Mouse (Mus musculus) c-Kit-positive CD71-positive TER-119-positive erythroid progenitor cells, embryonic 14.5 days (primary cell): ENCODE results near the gene Gm17018.
A peak's percentile ranks its signal among the peaks of the same experiment; 100 is the strongest.

Source experiments
- DNase-seq: peaks from one replicate; pipeline ENCODE4 v3.0.0-alpha.2; 2013; ENCODE audit warnings: low spot score

Gene Gm17018

GRCm38 (mm10) chr19:45549128-45549915, 11.1 kb upstream of the Gm17018 start:
- no peak for DNase-seq

DNA sequence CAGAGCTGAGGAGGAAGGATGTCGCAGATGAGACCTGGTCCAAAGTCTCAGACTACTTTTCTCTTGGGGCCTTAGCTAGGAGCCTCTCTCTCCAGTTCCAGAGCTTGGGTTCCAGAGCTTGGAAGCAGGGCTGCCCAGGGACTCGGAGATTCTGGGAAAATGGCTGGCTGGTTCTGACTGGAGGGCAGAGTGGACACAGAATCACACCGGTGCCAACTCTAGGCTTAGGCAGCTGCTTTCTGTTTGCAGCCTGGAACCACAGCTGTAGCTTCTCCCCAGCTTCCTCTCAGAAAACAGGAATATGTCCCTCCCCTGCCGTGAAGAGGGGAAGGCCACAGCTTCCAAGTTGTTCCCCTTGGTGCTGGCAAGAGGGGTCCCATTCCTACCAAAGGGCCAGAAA, 10.5 kb upstream of the Gm17018 start:
- no peak for DNase-seq

GRCm38 (mm10) chr19:45552187-45552586, 8.2 kb upstream of the Gm17018 start:
- no peak for DNase-seq

GRCm38 (mm10) chr19:45554136-45554535, 6.3 kb upstream of the Gm17018 start:
- DNase-seq = no peak

DNA sequence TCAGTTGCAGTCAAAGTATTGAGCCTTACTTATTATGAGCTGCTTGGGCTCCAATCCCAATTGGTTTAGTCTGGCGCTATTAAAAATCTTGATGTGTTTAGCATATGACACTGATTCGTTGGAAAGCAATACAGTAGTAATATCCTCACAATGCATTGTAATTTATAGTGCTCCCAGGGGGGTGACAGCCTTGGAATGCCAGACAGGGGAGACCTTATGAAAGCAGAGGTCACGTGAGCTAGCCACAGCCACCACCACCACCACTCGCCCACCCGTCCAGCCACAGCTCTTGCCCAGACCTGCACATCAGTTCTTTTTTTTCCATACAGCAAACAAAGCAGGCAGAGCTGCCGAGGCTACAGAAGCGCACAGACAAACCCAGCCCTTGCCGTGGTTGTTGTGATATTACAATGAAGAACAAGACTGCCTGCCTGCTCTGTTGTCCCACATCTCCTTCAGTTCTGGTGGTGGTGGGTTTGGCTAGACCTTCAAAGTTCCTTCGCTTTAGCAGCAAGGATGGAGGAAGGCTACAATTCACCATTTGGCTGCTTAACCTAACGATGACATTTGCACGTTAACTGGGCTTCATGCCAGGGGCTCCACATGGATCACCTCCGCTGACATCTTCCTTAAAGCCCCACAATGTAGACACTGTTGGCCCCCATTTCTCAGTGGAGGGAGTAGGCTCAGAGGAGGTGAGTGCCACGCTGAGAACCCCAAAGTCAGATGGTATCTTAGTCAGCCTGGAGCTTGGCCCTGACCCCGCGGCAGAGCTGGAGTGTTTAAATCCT, 5.7 kb downstream of the Gm17018 start:
- no peak for DNase-seq

- no peak for DNase-seq
Observed at GRCm38 (mm10) chr19:45567367-45567766, 7.0 kb downstream of the Gm17018 start.

- peak; percentile 40 for DNase-seq
Observed at GRCm38 (mm10) chr19:45573033-45573432, 12.6 kb downstream of the Gm17018 start.

GRCm38 (mm10) chr19:45573861-45574267, 13.4 kb downstream of the Gm17018 start:
- peak; percentile 81 for DNase-seq

GRCm38 (mm10) chr19:45574339-45574898, 14.0 kb downstream of the Gm17018 start:
- no peak for DNase-seq

DNA sequence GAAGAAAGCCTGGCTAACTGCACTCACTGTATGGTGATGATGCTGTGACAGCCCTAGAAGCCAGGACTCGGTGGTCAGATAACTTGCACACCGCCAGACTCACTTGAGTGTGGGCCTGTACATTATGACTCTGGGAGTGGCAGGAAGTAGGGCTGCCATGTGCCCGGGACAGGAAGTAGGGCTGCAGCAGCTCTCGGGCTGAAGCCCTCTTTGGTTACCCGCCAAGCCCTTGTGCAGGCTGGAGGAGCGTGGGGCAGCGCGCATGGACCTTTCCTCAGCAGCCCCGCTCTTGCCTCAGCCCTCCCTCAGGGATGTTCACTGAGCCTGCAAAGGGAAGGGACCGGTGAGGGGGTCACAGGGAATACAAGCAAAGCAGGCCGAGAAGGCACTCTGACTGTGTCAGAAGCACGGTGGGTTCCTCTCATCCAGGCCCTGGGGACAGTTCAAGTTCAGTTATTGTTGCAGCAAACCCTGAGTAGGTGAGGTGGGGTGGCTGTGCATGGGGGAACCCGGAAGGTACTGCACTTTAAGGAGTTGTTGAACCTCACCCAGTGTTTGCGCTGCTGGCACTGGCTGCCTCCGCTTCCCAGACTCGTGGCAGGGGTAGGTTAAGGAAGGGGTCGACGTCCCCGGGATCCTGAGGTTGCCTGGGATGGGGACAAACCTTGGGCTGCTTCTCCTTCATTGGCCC, 14.7 kb downstream of the Gm17018 start:
- no peak for DNase-seq

DNA sequence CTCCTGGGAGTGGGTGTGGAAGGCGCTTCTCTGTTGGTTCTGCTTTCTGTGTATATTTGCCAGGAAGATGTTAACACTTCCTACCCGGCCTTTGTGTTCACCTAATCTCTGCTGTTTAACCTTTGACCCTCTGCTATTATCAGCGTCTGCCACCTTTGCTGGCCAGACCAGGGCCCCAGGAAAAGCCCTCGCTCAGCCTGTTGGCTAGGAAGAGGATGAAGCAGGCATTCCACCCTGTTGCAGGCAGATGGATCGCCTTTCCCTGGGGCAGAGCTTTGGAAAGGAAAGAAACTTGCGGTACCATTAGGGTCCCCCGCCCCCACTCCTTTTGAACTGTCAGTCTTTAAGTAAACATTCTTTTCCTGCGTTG, 15.2 kb downstream of the Gm17018 start:
- no peak for DNase-seq

DNA sequence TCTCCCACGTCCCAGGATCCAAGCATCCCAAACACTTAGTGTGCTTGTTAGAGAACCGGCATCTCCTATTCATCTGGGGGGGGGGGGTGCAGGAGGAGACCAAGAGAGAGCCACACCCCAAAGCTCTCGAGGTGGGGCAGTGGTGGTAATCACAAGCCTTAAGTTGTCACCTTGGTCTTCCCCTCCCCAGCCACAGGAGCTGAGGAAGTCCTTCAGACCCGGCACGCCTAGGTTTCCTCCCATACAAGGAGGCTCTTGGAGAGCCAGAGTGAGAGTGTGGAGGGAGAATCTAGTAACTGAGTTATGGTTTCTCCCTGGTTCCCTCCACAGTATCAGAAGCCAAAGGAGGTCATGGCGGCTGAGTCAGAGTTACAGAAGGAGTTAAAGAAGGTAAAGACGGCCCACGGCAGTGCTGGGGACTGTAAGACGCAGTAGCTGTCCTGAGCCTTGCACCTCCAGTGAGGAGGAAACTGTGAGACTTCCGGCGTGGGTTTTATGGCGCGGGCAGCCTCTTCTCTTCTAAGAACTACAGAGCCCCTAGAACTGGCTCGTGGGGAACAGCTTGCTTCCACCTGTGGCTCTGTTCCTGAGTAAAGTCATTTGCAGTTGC, 16.8 kb downstream of the Gm17018 start:
- no peak for DNase-seq

GRCm38 (mm10) chr19:45578976-45579375, 18.6 kb downstream of the Gm17018 start:
- no peak for DNase-seq

DNA sequence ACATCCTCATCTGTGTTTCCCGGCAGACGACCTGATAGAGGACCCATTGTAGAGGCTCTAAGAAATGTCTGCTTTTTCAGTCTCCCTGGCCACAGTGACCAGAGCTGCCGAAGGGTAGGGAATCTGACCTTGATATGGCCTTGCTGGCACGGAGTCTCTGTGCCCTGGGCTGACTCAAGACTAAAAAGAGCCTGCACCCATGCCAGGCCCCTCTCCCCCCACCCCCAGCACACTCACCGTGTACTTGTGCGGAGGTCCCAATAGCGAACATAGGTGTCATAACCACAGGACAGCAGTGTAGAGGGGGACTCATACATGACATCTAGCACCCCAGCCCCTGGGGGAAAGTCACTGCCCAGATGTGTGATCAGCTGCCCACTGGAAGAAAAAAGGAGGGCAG, 19.0 kb downstream of the Gm17018 start:
- DNase-seq = no peak

DNA sequence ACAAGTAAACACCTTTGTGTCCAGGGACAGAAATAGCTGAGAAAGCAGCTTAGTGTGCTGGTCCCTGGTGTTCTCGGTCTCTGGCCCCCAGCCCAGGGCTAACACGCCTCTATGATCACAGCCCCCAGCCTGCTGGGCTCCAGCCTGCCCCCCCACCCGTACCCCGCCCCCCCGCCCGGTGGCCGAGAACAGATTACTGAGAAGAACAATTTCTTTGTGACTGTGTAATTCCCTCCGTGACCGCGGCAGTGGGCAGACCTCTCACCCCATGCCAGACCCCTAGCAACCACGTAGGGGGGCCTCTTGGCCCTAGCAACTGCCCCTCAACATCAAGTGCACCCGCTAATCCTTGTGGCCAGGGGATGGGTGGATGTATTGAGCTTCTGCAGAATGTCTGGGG, 19.8 kb downstream of the Gm17018 start:
- DNase-seq = no peak

GRCm38 (mm10) chr19:45581257-45581656, 20.8 kb downstream of the Gm17018 start:
- DNase-seq = peak; percentile 73

DNA sequence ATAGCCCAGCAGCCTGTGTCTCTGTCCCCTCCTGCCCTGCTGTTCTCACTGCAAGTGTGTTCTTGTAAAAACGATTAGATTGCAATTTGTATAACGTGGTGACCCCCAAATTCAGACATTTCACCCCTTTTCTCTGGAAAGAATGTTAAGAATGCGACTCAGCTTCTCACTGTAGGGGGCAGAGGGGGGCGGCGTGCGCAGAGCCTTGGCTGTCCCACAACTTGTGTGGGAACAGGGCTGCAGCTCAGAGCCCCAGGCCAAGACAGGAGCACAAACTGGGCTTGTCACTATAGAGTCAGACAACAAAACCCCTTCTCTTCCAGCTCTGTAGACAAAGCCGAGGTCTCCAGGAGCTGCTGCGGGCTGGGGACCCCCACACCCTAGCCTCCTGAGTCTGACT, 21.7 kb downstream of the Gm17018 start:
- DNase-seq = no peak

DNA sequence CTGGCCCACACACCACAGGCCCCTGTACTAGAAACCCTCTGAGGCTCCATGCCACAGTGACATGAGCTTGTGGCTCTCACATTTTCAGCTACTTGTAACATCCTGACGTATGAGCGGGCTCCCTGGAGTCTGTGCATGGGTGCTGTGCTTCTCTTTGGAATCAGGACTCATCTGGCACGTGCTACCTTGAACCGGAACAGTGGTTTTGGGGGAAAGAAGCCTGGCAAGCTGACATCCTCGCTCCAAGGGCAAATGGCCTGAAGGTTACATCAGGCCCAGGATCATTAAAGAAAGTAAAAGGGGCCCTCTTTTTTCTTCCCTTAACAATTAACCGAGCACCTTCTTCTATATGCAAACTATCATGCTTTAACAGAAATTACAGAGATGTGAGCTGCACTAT, 22.7 kb downstream of the Gm17018 start:
- DNase-seq = no peak

GRCm38 (mm10) chr19:45584856-45585620, 24.6 kb downstream of the Gm17018 start:
- DNase-seq = no peak

DNA sequence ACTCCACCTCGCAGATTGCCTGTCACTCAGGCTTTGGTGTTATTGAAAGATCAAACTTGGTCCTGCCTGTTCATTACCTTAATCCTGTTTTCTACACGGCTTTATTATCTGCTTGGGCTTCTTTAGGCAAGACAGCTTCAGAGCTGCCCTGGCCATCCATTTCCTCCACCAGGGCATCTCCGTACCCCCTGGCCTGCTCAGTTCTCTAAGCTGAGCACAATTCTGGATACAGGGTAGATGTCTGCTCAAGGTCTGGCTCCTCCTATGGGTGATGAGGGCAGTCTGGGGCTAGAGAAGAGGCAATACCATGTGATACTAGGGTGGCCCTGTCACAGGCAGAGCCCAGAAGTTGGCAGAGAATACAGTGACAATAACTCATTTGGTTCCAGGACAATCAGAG, 26.4 kb downstream of the Gm17018 start:
- DNase-seq = no peak
